Mouse (Mus musculus) MEL (cell line): ENCODE measurements at regions not wholly inside any gene's neighbourhood (a gene's known extent, or its start where the extent isn't known, plus 50 kb on each side); places are given as distances from the start of the nearest gene placed in this dataset.
A peak's percentile ranks its signal among the peaks of the same experiment; 100 is the strongest.

ENCODE experiments used
- DNase-seq: peaks from one replicate; pipeline ENCODE4 v3.0.0; 2011; ENCODE audit warnings: low read depth, low spot score
- H3K27ac ChIP-seq: 2 replicates; pipeline ENCODE4 v1.5.1; 2012; ENCODE audit warnings: low read depth, mild to moderate bottlenecking, control low read depth, low read length, moderate library complexity; ENCODE audit not compliant: control insufficient read depth
- H3K27me3 ChIP-seq, 2 experiments: fragments of 150-350 bp in 1 of 2; sonication (generic) in 1 of 2; 2 replicates each; pipeline ENCODE4 v1.6.1; 2012; ENCODE audit warnings: low read length in 2 of 2, mild to moderate bottlenecking in 2 of 2, improper control_type of control experiment in 1 of 2, moderate library complexity in 1 of 2; ENCODE audit not compliant: insufficient read depth in 2 of 2, control insufficient read depth in 1 of 2
- H3K36me3 ChIP-seq, 2 experiments: 2 replicates each; pipeline ENCODE4 v1.6.1; 2012 to 2014; ENCODE audit warnings: low read length in 2 of 2, improper control_type of control experiment in 1 of 2, inconsistent platforms in 1 of 2, mild to moderate bottlenecking in 1 of 2; ENCODE audit not compliant: insufficient read depth in 2 of 2, control insufficient read depth in 1 of 2
- H3K4me1 ChIP-seq, 2 experiments: fragments of 150-350 bp in 1 of 2; sonication (generic) in 1 of 2; 2 replicates each; pipeline ENCODE4 v1.6.1; 2012; ENCODE audit warnings: low read length in 2 of 2, improper control_type of control experiment in 1 of 2, mild to moderate bottlenecking in 1 of 2; ENCODE audit not compliant: insufficient read depth in 2 of 2, control insufficient read depth in 1 of 2
- H3K4me3 ChIP-seq, 2 experiments: fragments of 150-350 bp in 1 of 2; sonication (generic) in 1 of 2; 2 replicates each; pipeline ENCODE4 v1.5.1; 2012; ENCODE audit warnings: low read depth in 2 of 2, low read length in 2 of 2, mild to moderate bottlenecking in 2 of 2, moderate library complexity in 2 of 2, control low read depth in 1 of 2, improper control_type of control experiment in 1 of 2; ENCODE audit not compliant: control insufficient read depth in 1 of 2, insufficient read depth in 1 of 2
- H3K79me2 ChIP-seq: 2 replicates; pipeline ENCODE4 v1.6.1; 2012; ENCODE audit warnings: mild to moderate bottlenecking, low read length, moderate library complexity; ENCODE audit not compliant: control insufficient read depth, poor library complexity, insufficient read depth
- H3K9ac ChIP-seq: 2 replicates; pipeline ENCODE4 v1.6.1; 2012; ENCODE audit warnings: low read depth, mild to moderate bottlenecking, control low read depth, low read length, moderate library complexity; ENCODE audit not compliant: control insufficient read depth, poor library complexity, severe bottlenecking
- H3K9me3 ChIP-seq: fragments of 150-350 bp; sonication (generic); replicated peaks from 2 replicates; pipeline ENCODE4 v1.6.1; 2012; ENCODE audit warnings: mild to moderate bottlenecking, low read length, improper control_type of control experiment, moderate library complexity; ENCODE audit not compliant: insufficient read depth
- CHD1 ChIP-seq: IDR thresholded peaks from 2 replicates; pipeline ENCODE4 v1.6.1; 2012; ENCODE audit warnings: low read depth, mild to moderate bottlenecking, inconsistent platforms, low read length, improper control_type of control experiment
- CHD2 ChIP-seq: IDR thresholded peaks from 2 replicates; pipeline ENCODE4 v1.6.1; 2011; ENCODE audit warnings: low read length, improper control_type of control experiment
- CTCF ChIP-seq, 3 experiments: IDR thresholded peaks in 2 of 3; conservative IDR thresholded peaks in 1 of 3; 2 replicates each; pipeline ENCODE4 v1.5.1; 2011 to 2012; ENCODE audit warnings: low read length in 3 of 3, low read depth in 2 of 3, mild to moderate bottlenecking in 2 of 3, improper control_type of control experiment in 1 of 3, inconsistent platforms in 1 of 3, mixed read lengths in 1 of 3, moderate library complexity in 1 of 3; ENCODE audit not compliant: control insufficient read depth in 1 of 3, insufficient read depth in 1 of 3, poor library complexity in 1 of 3, severe bottlenecking in 1 of 3
- E2F4 ChIP-seq: IDR thresholded peaks from 2 replicates; pipeline ENCODE4 v1.6.1; 2011; ENCODE audit warnings: low read depth, low read length, improper control_type of control experiment, borderline replicate concordance
- EP300 ChIP-seq, 2 experiments: IDR thresholded peaks; 2 replicates each; pipeline ENCODE4 v1.6.1; 2011; ENCODE audit warnings: improper control_type of control experiment in 2 of 2, low read length in 2 of 2, low read depth in 1 of 2, mild to moderate bottlenecking in 1 of 2
- GABPA ChIP-seq: IDR thresholded peaks from 2 replicates; pipeline ENCODE4 v1.6.1; 2012; ENCODE audit warnings: low read depth, mild to moderate bottlenecking, inconsistent platforms, low read length, improper control_type of control experiment, moderate library complexity
- GATA1 ChIP-seq: IDR thresholded peaks from 2 replicates; pipeline ENCODE4 v1.6.1; 2011; ENCODE audit warnings: low read depth, low read length, improper control_type of control experiment
- HCFC1 ChIP-seq: IDR thresholded peaks from 2 replicates; pipeline ENCODE4 v1.6.1; 2012; ENCODE audit warnings: low read depth, mild to moderate bottlenecking, inconsistent platforms, low read length, improper control_type of control experiment, moderate library complexity
- JUND ChIP-seq: IDR thresholded peaks from 2 replicates; pipeline ENCODE4 v1.6.1; 2011; ENCODE audit warnings: low read depth, mild to moderate bottlenecking, improper control_type of control experiment, low read length
- KAT2A ChIP-seq: conservative IDR thresholded peaks from 2 replicates; pipeline ENCODE4 v1.6.1; 2012; ENCODE audit warnings: low read depth, low read length, improper control_type of control experiment, inconsistent platforms
- MAX ChIP-seq: IDR thresholded peaks from 2 replicates; pipeline ENCODE4 v1.6.1; 2011; ENCODE audit warnings: low read length, improper control_type of control experiment
- MAZ ChIP-seq: IDR thresholded peaks from 2 replicates; pipeline ENCODE4 v1.6.1; 2012; ENCODE audit warnings: low read depth, mild to moderate bottlenecking, inconsistent platforms, low read length, improper control_type of control experiment
- MXI1 ChIP-seq: IDR thresholded peaks from 2 replicates; pipeline ENCODE4 v1.6.1; 2011; ENCODE audit warnings: mild to moderate bottlenecking, low read depth, low read length, improper control_type of control experiment
- MYC ChIP-seq: IDR thresholded peaks from 2 replicates; pipeline ENCODE4 v1.6.1; 2011; ENCODE audit warnings: low read depth, mild to moderate bottlenecking, low read length, improper control_type of control experiment, moderate library complexity
- POLR2A ChIP-seq, 2 experiments: IDR thresholded peaks; 2 replicates each; pipeline ENCODE4 v1.6.1; 2011 to 2012; ENCODE audit warnings: low read length in 2 of 2, mild to moderate bottlenecking in 2 of 2, control low read depth in 1 of 2, improper control_type of control experiment in 1 of 2, low read depth in 1 of 2, moderate library complexity in 1 of 2; ENCODE audit not compliant: control insufficient read depth in 1 of 2, insufficient read depth in 1 of 2, poor library complexity in 1 of 2
- RAD21 ChIP-seq: IDR thresholded peaks from 2 replicates; pipeline ENCODE4 v1.6.1; 2011; ENCODE audit warnings: mild to moderate bottlenecking, low read depth, low read length, improper control_type of control experiment
- RCOR1 ChIP-seq: IDR thresholded peaks from 2 replicates; pipeline ENCODE4 v1.6.1; 2012; ENCODE audit warnings: low read depth, mild to moderate bottlenecking, inconsistent platforms, low read length, improper control_type of control experiment
- SMC3 ChIP-seq: IDR thresholded peaks from 2 replicates; pipeline ENCODE4 v1.6.1; 2011; ENCODE audit warnings: low read depth, low read length, improper control_type of control experiment
- TCF12 ChIP-seq: IDR thresholded peaks from 2 replicates; pipeline ENCODE4 v1.6.1; 2014; ENCODE audit warnings: low read depth, mild to moderate bottlenecking, inconsistent platforms, low read length, improper control_type of control experiment, moderate library complexity

- H3K9me3 ChIP-seq = no peaks in the 10 kb centered on the region
- H3K4me1 ChIP-seq = no peaks in the 10 kb centered on the region
- H3K79me2 ChIP-seq = no peaks in the 10 kb centered on the region
- no peak for DNase-seq
- H3K4me3 ChIP-seq = no peak overlapping the region
- H3K27ac ChIP-seq = no peak overlapping the region
- no peaks in the 10 kb centered on the region for H3K27me3 ChIP-seq
- H3K9ac ChIP-seq = no peak overlapping the region
- TF ChIP-seq EP300 (IDR thresholded peaks at IDR 0.05; ENCODE audit: low read depth in 1 of 2, low read length in 2 of 2) (no peak), MXI1 (no peak), MAX (no peak), CTCF (IDR thresholded peaks at IDR 0.05 in 2 of 3, conservative IDR thresholded peaks at IDR 0.05 in 1 of 3; ENCODE audit: control insufficient read depth in 1 of 3, insufficient read depth in 1 of 3, low read depth in 2 of 3, low read length in 3 of 3, poor library complexity in 1 of 3, severe bottlenecking in 1 of 3) (peak in 1 of 3 experiments; percentile 9; a peak in 1 of 6 replicates), MYC (no peak), MAZ (no peak), RAD21 (no peak), RCOR1 (no peak), SMC3 (no peak)
- TF ChIP-seq, all 39 proteins: peak for 1
- no peaks in the 10 kb centered on the region for H3K36me3 ChIP-seq
Measured at GRCm38 (mm10) chr10:14217284-14217683, 251.4 kb downstream of the Hivep2 start.

- no peaks in the 10 kb centered on the region for H3K36me3 ChIP-seq
- no peaks in the 10 kb centered on the region for H3K9me3 ChIP-seq
- no peak overlapping the region for H3K27ac ChIP-seq
- no peaks in the 10 kb centered on the region for H3K4me1 ChIP-seq
- no peak overlapping the region for H3K4me3 ChIP-seq
- H3K27me3 ChIP-seq = no peaks in the 10 kb centered on the region
- TF ChIP-seq MYC = no peak
- TF ChIP-seq MAZ = no peak
- no peak for TF ChIP-seq EP300 (IDR thresholded peaks at IDR 0.05; ENCODE audit: low read depth in 1 of 2, low read length in 2 of 2)
- no peak for TF ChIP-seq TCF12
- no peak for TF ChIP-seq GATA1
- TF ChIP-seq CHD2 = no peak
- no peak for TF ChIP-seq GABPA
- no peak for TF ChIP-seq KAT2A
- TF ChIP-seq POLR2A (IDR thresholded peaks at IDR 0.05; ENCODE audit: control insufficient read depth in 1 of 2, insufficient read depth in 1 of 2, low read depth in 1 of 2, low read length in 2 of 2, poor library complexity in 1 of 2) = no peak
- no peak for TF ChIP-seq E2F4
- TF ChIP-seq CTCF (IDR thresholded peaks at IDR 0.05 in 2 of 3, conservative IDR thresholded peaks at IDR 0.05 in 1 of 3; ENCODE audit: control insufficient read depth in 1 of 3, insufficient read depth in 1 of 3, low read depth in 2 of 3, low read length in 3 of 3, poor library complexity in 1 of 3, severe bottlenecking in 1 of 3) = no peak
- no peak for TF ChIP-seq MAX
- TF ChIP-seq JUND = no peak
- no peak for TF ChIP-seq CHD1
- no peak for TF ChIP-seq HCFC1
- TF ChIP-seq RAD21 = no peak
- H3K9ac ChIP-seq = no peak overlapping the region
- H3K79me2 ChIP-seq = no peaks in the 10 kb centered on the region
- no peak for DNase-seq
Measured at GRCm38 (mm10) chr10:14216191-14216992, 250.5 kb downstream of the Hivep2 start.
